Mouse (Mus musculus): ENCODE results near the gene Olfr893. TPM values are rescaled to one million over a fixed set of nuclear protein-coding genes. Genes with fewer than 3 reads are reported as not detected.

Olfr893 gene
- polyA plus RNA-seq (2012; fragmentation: generic; extraction: Trizol), result not detected

DNA sequence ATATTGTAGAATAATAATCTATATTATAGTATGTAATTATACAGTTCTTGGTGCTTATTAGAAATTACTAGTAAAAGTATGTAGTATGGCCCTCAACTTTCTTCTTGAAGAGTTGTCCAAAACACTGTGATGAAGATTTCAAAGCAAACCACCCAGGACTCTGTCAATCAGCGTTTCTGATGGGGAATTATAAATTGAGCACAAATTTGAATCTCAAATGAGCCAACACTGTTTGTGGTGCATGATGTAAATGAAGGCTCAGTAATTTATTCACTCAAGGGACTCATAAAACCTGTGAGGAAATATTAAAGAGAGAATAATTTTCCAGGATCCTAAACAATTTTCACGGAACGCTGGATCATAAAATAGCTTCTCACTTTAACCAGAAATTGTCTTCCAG is at the start of gene Olfr893:
Gene Olfr893 (plus strand): TSS at position 301 of the 400 bp plus-strand sequence.

DNA sequence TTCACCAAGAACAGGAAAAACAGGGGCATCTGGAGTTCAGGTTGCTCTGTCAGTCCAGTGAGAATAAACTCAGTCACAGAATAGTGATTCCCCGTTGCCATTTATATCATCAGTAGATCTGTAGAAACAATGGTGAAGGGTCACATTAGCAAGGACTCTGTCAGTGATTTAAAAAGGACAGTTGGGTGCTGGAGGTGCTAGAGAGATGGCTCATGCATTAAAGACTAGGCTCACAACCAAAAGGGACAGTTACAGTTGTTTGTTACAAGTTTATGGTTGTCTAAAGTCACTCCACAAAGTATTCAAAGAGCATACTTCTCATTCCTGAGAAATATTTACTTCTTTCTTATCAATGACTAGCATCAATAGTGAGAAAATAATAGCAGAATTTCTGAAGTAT is 27.4 kb upstream of the Olfr893 start, which contains the start of gene Olfr891:
Gene Olfr891 (minus strand): TSS at position 101 of the 400 bp plus-strand sequence.

DNA sequence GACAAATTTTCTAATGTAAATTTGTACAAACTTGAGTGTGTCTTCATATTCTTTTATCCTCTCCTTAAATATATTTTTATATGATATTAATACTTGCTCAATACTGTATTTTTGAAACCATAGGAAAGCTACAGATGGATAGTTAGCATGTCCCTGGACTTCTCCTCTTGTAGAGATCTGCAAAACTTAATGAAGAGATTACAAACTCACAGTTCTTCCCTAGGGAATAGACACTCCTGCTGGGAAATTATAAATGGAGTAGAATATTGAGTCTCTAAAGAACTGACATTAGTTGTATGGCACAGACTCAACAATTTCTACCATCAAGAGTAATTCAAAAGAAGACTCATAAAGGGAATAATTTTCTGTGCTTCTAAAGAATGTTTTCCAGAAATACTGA is 9.6 kb downstream of the Olfr893 start, which contains the start of gene Olfr894:
Gene Olfr894 (plus strand): TSS at position 301 of the 400 bp plus-strand sequence.

DNA sequence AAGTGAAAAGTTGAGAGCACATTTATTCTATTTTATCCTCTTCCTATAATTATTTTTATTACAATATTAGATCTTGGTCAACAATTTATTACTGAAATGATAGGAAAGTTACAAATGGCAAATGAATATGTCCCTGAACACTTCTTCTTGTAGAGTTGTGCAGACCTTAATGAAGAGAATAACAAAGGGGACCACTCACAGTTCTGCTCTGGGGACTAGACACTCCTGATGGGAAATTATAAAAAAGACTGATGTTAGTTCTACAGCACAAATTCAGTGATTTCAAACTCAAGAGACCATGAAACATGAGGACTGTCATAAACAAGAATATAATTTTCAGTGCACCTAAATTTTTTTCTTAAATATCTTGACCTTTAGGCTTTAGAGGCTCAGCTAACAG is 44.3 kb downstream of the Olfr893 start, which contains the start of gene Olfr143:
Gene Olfr143 (plus strand): TSS at position 301 of the 400 bp plus-strand sequence.

Other genes with a start within 250 kb of the Olfr893 start
- not detected for gene Olfr881, start 216.5 kb upstream of the Olfr893 start, polyA plus RNA-seq (2012; fragmentation: generic; extraction: Trizol)
- gene Olfr883, start 182.6 kb upstream of the Olfr893 start, polyA plus RNA-seq (2012; fragmentation: generic; extraction: Trizol), result not detected
- gene Olfr884, start 161.8 kb upstream of the Olfr893 start, polyA plus RNA-seq (2012; fragmentation: generic; extraction: Trizol), result not detected
- gene Olfr885, start 147.0 kb upstream of the Olfr893 start, polyA plus RNA-seq (2012; fragmentation: generic; extraction: Trizol), result not detected
- not detected for gene Olfr887, start 124.3 kb upstream of the Olfr893 start, polyA plus RNA-seq (2012; fragmentation: generic; extraction: Trizol)
- gene Olfr888, start 100.2 kb upstream of the Olfr893 start, polyA plus RNA-seq (2012; fragmentation: generic; extraction: Trizol), result not detected
- under 1 TPM; 0.01 to 0.06 TPM for gene Olfr889, start 93.2 kb upstream of the Olfr893 start, polyA plus RNA-seq (2012; fragmentation: generic; extraction: Trizol)
- not detected for gene Olfr890, start 65.8 kb upstream of the Olfr893 start, polyA plus RNA-seq (2012; fragmentation: generic; extraction: Trizol)
- gene Olfr891, start 27.5 kb upstream of the Olfr893 start, polyA plus RNA-seq (2012; fragmentation: generic; extraction: Trizol), result not detected
- not detected for gene Olfr894, start 9.7 kb downstream of the Olfr893 start, polyA plus RNA-seq (2012; fragmentation: generic; extraction: Trizol)
- gene Olfr143, start 44.4 kb downstream of the Olfr893 start, polyA plus RNA-seq (2012; fragmentation: generic; extraction: Trizol), result not detected
- gene Olfr895, start 59.5 kb downstream of the Olfr893 start, polyA plus RNA-seq (2012; fragmentation: generic; extraction: Trizol), result not detected
- gene Olfr896-ps1, start 82.7 kb downstream of the Olfr893 start, polyA plus RNA-seq (2012; fragmentation: generic; extraction: Trizol), result not detected
- gene Olfr25, start 120.7 kb downstream of the Olfr893 start, polyA plus RNA-seq (2012; fragmentation: generic; extraction: Trizol), result not detected
- gene Olfr898, start 140.0 kb downstream of the Olfr893 start, polyA plus RNA-seq (2012; fragmentation: generic; extraction: Trizol), result not detected
- not detected for gene Olfr250, start 158.5 kb downstream of the Olfr893 start, polyA plus RNA-seq (2012; fragmentation: generic; extraction: Trizol)
- gene Olfr251, start 168.7 kb downstream of the Olfr893 start, polyA plus RNA-seq (2012; fragmentation: generic; extraction: Trizol), result not detected
- gene Olfr147, start 193.3 kb downstream of the Olfr893 start, polyA plus RNA-seq (2012; fragmentation: generic; extraction: Trizol), result not detected
- gene Olfr901, start 221.1 kb downstream of the Olfr893 start, polyA plus RNA-seq (2012; fragmentation: generic; extraction: Trizol), result not detected
- not detected for gene Olfr902, start 239.3 kb downstream of the Olfr893 start, polyA plus RNA-seq (2012; fragmentation: generic; extraction: Trizol)